Mouse (Mus musculus) kidney, postnatal 0 days (tissue): ENCODE measurements around the gene Cps1. TPM values are rescaled to one million over a fixed set of nuclear protein-coding genes. Genes with fewer than 3 reads are reported as not detected.
A peak's percentile ranks its signal among the peaks of the same experiment; 100 is the strongest.

Experiments
- ATAC-seq: fragments of 200-750 bp; cut with Nextera tagmentation; replicated peaks from 2 replicates; pipeline ENCODE4 v1.8.0; 2017; ENCODE audit warnings: low read depth, moderate number of reproducible peaks, moderate TSS enrichment, moderate library complexity; ENCODE audit not compliant: low FRiP score
- DNase-seq: peaks from one replicate; pipeline ENCODE4 v3.0.0-alpha.2; 2016; ENCODE audit warnings: low spot score
- H3K27ac ChIP-seq: fragments of 300-500 bp; sonication (generic); 2 replicates; pipeline ENCODE4 v1.5.1; 2014; ENCODE audit warnings: mild to moderate bottlenecking
- H3K27me3 ChIP-seq: fragments of 300-500 bp; sonication (generic); 2 replicates; pipeline ENCODE4 v1.6.1; 2014; ENCODE audit warnings: low read length, mixed read lengths; ENCODE audit not compliant: insufficient read depth
- H3K36me3 ChIP-seq: fragments of 300-500 bp; sonication (generic); 2 replicates; pipeline ENCODE4 v1.6.1; 2014; ENCODE audit warnings: low read length, mixed read lengths; ENCODE audit not compliant: insufficient read depth
- H3K4me1 ChIP-seq: fragments of 300-500 bp; sonication (generic); replicated peaks from 2 replicates; pipeline ENCODE4 v1.6.1; 2014; ENCODE audit warnings: antibody characterized with exemption, low read length, mixed read lengths; ENCODE audit not compliant: insufficient read depth
- H3K4me2 ChIP-seq: fragments of 300-500 bp; sonication (generic); 2 replicates; pipeline ENCODE4 v1.6.1; 2014; ENCODE audit warnings: mild to moderate bottlenecking, low read length, moderate library complexity, mixed read lengths
- H3K4me3 ChIP-seq: fragments of 300-500 bp; sonication (generic); replicated peaks from 2 replicates; pipeline ENCODE4 v1.5.1; 2014; ENCODE audit warnings: low read depth, low read length
- H3K9ac ChIP-seq: fragments of 300-500 bp; sonication (generic); 2 replicates; pipeline ENCODE4 v1.6.1; 2014; ENCODE audit warnings: low read depth, low read length
- H3K9me3 ChIP-seq: fragments of 300-500 bp; sonication (generic); replicated peaks from 2 replicates; pipeline ENCODE4 v1.6.1; 2016; ENCODE audit warnings: low read length, inconsistent platforms, mixed read lengths
- CTCF ChIP-seq: IDR thresholded peaks from 2 replicates; pipeline ENCODE4 v1.5.1; 2016; ENCODE audit warnings: antibody characterized with exemption, low read depth, mild to moderate bottlenecking, moderate library complexity
- WGBS: fragments of 180-500 bp; shearing (Covaris S2); extraction: QIAGEN DNeasy Blood & Tissue Kit; methylation state at CpG from one replicate; pipeline ENCODE4 v1.1.7; 2014; 5-methylcytosine and 5-hydroxymethylcytosine counted together
- polyA plus RNA-seq: library from polyadenylated mRNA; unstranded; fragments of >200 nt; fragmentation: Nextera tagmentation; extraction: Ambion mirVana; gene quantifications from 2 replicates; pipeline ENCODE4 v1.2.1, GENCODE M21; 2015

Cps1 gene
- polyA plus RNA-seq, 1 experiment from 2014 or later, result 0.14 TPM

DNA sequence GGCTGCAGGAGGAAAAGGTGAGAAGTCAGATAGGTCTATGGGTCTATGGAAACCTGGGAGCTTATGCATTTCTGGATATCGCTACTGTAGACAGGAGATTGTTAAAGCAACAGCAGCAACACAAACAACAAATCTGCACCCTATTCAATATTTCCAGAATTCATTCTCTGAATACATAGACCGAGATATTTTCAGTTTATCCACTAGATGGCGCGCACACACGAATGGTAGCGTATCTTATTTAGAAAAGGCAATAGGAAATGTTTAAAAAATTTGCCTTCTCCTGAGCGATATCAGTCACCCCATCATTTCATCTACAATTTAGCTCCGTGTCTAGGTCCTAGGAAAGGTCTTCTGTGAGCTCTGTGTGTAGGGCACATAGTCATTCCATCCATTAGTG, 21.1 kb downstream of the Cps1 start:
- Histone ChIP-seq H3K4me2 (no peak overlapping the region), H3K9me3 (no peaks in the 10 kb centered on the region), H3K27me3 (no peaks in the 10 kb centered on the region), H3K36me3 (no peaks in the 10 kb centered on the region), H3K4me1 (no peaks in the 10 kb centered on the region), H3K27ac (no peak overlapping the region), H3K9ac (no peak overlapping the region), H3K4me3 (no peak overlapping the region)
- DNase-seq (peak; percentile 68), ATAC-seq (no peak)
- 10% methylated on average over 8 of the region's 8 CpGs for WGBS
- TF ChIP-seq CTCF, result peak; percentile 78

DNA sequence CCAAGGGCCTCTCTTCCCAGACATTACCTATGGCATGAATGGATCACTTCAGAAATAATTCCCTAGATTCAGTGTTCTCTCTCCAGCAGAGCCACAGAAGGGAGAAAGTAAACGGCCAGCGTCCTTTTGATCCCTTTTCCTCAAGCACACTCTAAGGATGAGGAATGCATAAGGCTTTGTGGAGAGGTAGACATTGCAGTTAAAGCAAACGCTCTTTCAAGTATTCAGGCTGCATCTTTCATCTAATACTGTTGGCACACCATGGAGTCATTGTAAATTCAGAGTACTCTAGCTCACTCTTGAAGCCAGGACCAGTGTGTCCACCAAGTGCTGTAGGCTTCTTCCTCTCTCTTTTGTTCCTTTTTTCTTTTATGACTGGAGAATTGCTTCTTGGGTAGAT, 28.4 kb downstream of the Cps1 start:
- no peak for DNase-seq
- TF ChIP-seq CTCF, result no peak
- ATAC-seq, result no peak
- Histone ChIP-seq H3K27me3 (no peaks in the 10 kb centered on the region), H3K4me1 (no peaks in the 10 kb centered on the region), H3K27ac (no peak overlapping the region), H3K4me2 (no peak overlapping the region), H3K9me3 (no peaks in the 10 kb centered on the region), H3K9ac (no peak overlapping the region), H3K36me3 (no peaks in the 10 kb centered on the region), H3K4me3 (no peak overlapping the region)
- WGBS, result 73% methylated on average over 3 of the region's 3 CpGs

DNA sequence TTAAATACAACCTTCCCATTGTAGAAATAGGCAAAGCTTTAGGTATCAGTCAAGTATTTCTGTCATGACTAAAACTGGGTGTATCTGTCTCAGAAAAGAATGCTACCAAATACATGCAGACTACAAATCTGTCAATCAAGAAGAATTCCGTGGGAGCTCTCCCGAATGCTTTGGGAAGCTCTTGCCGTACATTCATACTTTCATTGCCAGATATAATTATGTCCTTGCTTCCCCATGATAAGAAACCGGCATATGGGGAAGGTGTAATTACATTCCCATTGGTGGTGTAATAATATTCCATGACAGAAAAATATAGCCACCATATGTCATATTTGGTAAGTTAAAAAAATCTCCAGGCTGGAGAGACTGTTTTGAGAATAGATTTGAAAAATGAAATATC, 44.5 kb downstream of the Cps1 start:
- ATAC-seq (no peak), DNase-seq (no peak)
- Histone ChIP-seq H3K36me3 (no peaks in the 10 kb centered on the region), H3K4me2 (no peak overlapping the region), H3K27me3 (no peaks in the 10 kb centered on the region), H3K9ac (no peak overlapping the region), H3K9me3 (no peaks in the 10 kb centered on the region), H3K27ac (no peak overlapping the region), H3K4me3 (no peak overlapping the region), H3K4me1 (no peaks in the 10 kb centered on the region)
- no peak for TF ChIP-seq CTCF
- 72% methylated on average over 4 of the region's 4 CpGs for WGBS

DNA sequence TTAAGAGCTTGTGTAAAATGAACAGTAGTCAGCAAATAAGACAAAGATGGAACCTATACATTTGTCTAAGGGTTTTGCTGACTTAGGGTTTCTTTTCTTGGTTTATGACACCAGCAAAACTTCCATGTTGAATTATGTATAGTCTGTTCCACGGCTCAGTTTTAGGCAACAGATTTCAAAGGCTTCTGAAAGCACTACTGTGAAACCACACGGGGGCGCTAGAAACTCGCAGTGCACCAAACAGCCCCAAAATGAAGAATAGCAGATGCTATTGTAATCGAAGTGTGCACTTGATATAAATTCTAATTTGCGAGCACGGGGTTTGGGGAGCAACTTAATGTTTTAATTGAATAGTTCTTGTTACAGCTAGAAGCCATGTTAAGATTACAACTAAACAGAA, 58.3 kb downstream of the Cps1 start:
- ATAC-seq (no peak), DNase-seq (peak; percentile 82)
- TF ChIP-seq CTCF, result peak; percentile 84
- Histone ChIP-seq H3K4me3 (no peak overlapping the region), H3K4me1 (no peaks in the 10 kb centered on the region), H3K9ac (no peak overlapping the region), H3K27me3 (no peaks in the 10 kb centered on the region), H3K36me3 (no peaks in the 10 kb centered on the region), H3K4me2 (no peak overlapping the region), H3K9me3 (no peaks in the 10 kb centered on the region), H3K27ac (no peak overlapping the region)
- 4% methylated on average over 7 of the region's 7 CpGs for WGBS

DNA sequence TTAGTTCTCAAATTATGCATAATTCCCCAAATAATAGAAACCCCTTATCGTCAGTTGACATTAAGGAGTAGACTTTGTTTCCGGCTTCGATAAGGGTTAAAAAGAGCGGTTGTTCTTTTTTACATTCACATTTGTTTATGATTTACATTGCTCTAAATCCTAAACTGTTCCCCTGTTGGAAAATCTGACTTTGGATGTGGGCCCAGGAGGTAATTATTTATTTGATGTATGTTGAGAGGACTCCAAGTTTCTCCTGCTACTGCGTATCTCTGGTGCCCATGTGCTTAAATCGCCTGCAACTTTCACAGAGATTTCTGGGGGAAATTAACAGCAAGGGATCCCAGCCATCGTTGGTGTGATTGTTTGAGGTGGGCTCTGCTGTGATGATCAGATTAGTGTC, 59.4 kb downstream of the Cps1 start:
- Histone ChIP-seq H3K9ac (no peak overlapping the region), H3K27me3 (no peaks in the 10 kb centered on the region), H3K27ac (no peak overlapping the region), H3K4me3 (no peak overlapping the region), H3K9me3 (no peaks in the 10 kb centered on the region), H3K36me3 (no peaks in the 10 kb centered on the region), H3K4me1 (no peaks in the 10 kb centered on the region), H3K4me2 (no peak overlapping the region)
- ATAC-seq (no peak), DNase-seq (no peak)
- 51% methylated on average over 7 of the region's 7 CpGs for WGBS
- no peak for TF ChIP-seq CTCF

DNA sequence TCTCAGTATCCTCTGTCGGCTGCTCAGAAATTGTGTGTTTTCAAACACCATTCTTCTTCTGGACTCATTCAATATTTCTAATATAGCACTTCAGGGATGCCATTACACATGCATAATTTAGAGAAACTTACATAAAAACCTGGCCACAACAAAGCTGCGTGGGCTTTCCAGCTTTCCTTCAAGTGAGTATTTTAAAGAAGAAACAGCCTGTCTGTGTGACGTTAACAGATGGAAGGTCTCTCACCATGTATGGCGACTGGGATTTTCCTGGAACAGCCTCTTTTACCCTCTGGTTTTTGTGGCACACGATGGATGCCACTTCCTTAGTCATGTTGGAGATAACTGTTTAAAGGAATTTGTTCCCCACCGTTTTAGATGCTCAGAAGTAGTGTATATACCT, 60.7 kb downstream of the Cps1 start:
- WGBS, result 54% methylated on average over 6 of the region's 6 CpGs

DNA sequence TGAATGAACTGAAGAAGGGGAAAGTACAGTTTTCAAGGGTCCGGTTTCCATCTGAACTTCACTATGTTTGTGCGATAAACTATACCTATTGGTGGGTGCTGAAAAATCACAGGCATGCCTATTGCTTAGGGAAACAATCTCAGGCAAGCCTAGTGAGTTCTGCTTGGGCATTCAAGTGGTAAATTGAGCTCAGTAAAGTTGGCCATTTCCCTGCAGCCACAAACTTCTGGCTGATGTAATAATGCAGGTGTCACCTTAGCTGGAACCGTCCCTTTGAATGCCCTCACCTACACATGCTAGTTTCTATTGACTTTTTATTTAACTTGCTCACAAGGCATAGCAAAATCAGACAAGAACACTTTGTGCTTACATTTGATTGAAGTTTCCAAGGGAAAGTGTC, 61.3 kb downstream of the Cps1 start:
- ATAC-seq (no peak), DNase-seq (peak; percentile 19)
- no peak for TF ChIP-seq CTCF
- H3K9me3 ChIP-seq, result no peaks in the 10 kb centered on the region
- no peak overlapping the region for H3K9ac ChIP-seq
- WGBS, result 39% methylated on average over 3 of the region's 3 CpGs
- no peak overlapping the region for H3K27ac ChIP-seq
- no peaks in the 10 kb centered on the region for H3K36me3 ChIP-seq
- H3K27me3 ChIP-seq, result no peaks in the 10 kb centered on the region
- no peak overlapping the region for H3K4me2 ChIP-seq
- H3K4me3 ChIP-seq, result no peak overlapping the region
- no peaks in the 10 kb centered on the region for H3K4me1 ChIP-seq

More for the DNA sequence above, 60.7 kb downstream of the Cps1 start:
- Histone ChIP-seq H3K9ac (no peak overlapping the region), H3K9me3 (no peaks in the 10 kb centered on the region), H3K4me2 (no peak overlapping the region), H3K27me3 (no peaks in the 10 kb centered on the region), H3K4me1 (no peaks in the 10 kb centered on the region), H3K27ac (no peak overlapping the region), H3K36me3 (no peaks in the 10 kb centered on the region), H3K4me3 (no peak overlapping the region)
- no peak for TF ChIP-seq CTCF
- DNase-seq, result no peak
- no peak for ATAC-seq
